Mouse (Mus musculus): ENCODE measurements around the gene Hoxc8. TPM values are rescaled to one million over a fixed set of nuclear protein-coding genes. Genes with fewer than 3 reads are reported as not detected.

The Hoxc8 gene
- polyA plus RNA-seq, 1 experiment, result 2.6 TPM

GRCm38 (mm10) chr15:102996548-102996947, 6.1 kb downstream of the Hoxc8 start:
- Histone ChIP-seq H3K27ac (ENCODE audit: control insufficient read depth, insufficient read depth, low read depth, low read length, poor library complexity) (no peak overlapping the region), H3K4me3 (replicated peaks; ENCODE audit: control insufficient read depth, low read depth, low read length) (no peak overlapping the region), H3K4me1 (ENCODE audit: control insufficient read depth, insufficient read depth, low read length) (no peaks in the 10 kb centered on the region)
- TF ChIP-seq POLR2A (IDR thresholded peaks at IDR 0.05; ENCODE audit: borderline replicate concordance, control insufficient read depth, low read depth, low read length), result no peak
- TF ChIP-seq CTCF (IDR thresholded peaks at IDR 0.05; ENCODE audit: control insufficient read depth, insufficient read depth, low read length), result no peak
- 3% methylated on average over 9 of the region's 9 CpGs for WGBS

- H3K27ac ChIP-seq (ENCODE audit: control insufficient read depth, insufficient read depth, low read depth, low read length, poor library complexity), result no peak overlapping the region
- 18% methylated on average over 3 of the region's 3 CpGs for WGBS
- H3K4me1 ChIP-seq (ENCODE audit: control insufficient read depth, insufficient read depth, low read length), result no peaks in the 10 kb centered on the region
- H3K4me3 ChIP-seq (replicated peaks; ENCODE audit: control insufficient read depth, low read depth, low read length), result no peak overlapping the region
- TF ChIP-seq CTCF (IDR thresholded peaks at IDR 0.05; ENCODE audit: control insufficient read depth, insufficient read depth, low read length) (no peak), POLR2A (IDR thresholded peaks at IDR 0.05; ENCODE audit: borderline replicate concordance, control insufficient read depth, low read depth, low read length) (no peak)
Observed at GRCm38 (mm10) chr15:102997431-102997830, 7.0 kb downstream of the Hoxc8 start.

GRCm38 (mm10) chr15:102997939-102998355, 7.5 kb downstream of the Hoxc8 start, which contains the start of gene Hoxc6:
Hoxc6 (plus strand) TSS chr15:102998257.
- no peaks in the 10 kb centered on the region for H3K4me1 ChIP-seq (ENCODE audit: control insufficient read depth, insufficient read depth, low read length)
- H3K4me3 ChIP-seq (replicated peaks; ENCODE audit: control insufficient read depth, low read depth, low read length), result no peak within 1 kb of the TSS
- H3K27ac ChIP-seq (ENCODE audit: control insufficient read depth, insufficient read depth, low read depth, low read length, poor library complexity), result no peak within 1 kb of the TSS
- TF ChIP-seq CTCF (IDR thresholded peaks at IDR 0.05; ENCODE audit: control insufficient read depth, insufficient read depth, low read length) (no peak), POLR2A (IDR thresholded peaks at IDR 0.05; ENCODE audit: borderline replicate concordance, control insufficient read depth, low read depth, low read length) (no peak)
- WGBS, result 6% methylated on average over 19 of the region's 19 CpGs

- Histone ChIP-seq H3K27ac (ENCODE audit: control insufficient read depth, insufficient read depth, low read depth, low read length, poor library complexity) (no peak overlapping the region), H3K4me1 (ENCODE audit: control insufficient read depth, insufficient read depth, low read length) (no peaks in the 10 kb centered on the region), H3K4me3 (replicated peaks; ENCODE audit: control insufficient read depth, low read depth, low read length) (no peak overlapping the region)
- TF ChIP-seq POLR2A (IDR thresholded peaks at IDR 0.05; ENCODE audit: borderline replicate concordance, control insufficient read depth, low read depth, low read length) (no peak), CTCF (IDR thresholded peaks at IDR 0.05; ENCODE audit: control insufficient read depth, insufficient read depth, low read length) (no peak)
- 2% methylated on average over 19 of the region's 19 CpGs for WGBS
Observed at GRCm38 (mm10) chr15:102998608-102999182, 8.3 kb downstream of the Hoxc8 start.

- TF ChIP-seq POLR2A (IDR thresholded peaks at IDR 0.05; ENCODE audit: borderline replicate concordance, control insufficient read depth, low read depth, low read length), result no peak
- no peak for TF ChIP-seq CTCF (IDR thresholded peaks at IDR 0.05; ENCODE audit: control insufficient read depth, insufficient read depth, low read length)
- H3K4me3 ChIP-seq (replicated peaks; ENCODE audit: control insufficient read depth, low read depth, low read length), result no peak overlapping the region
- 3% methylated on average over 33 of the region's 33 CpGs for WGBS
- no peaks in the 10 kb centered on the region for H3K4me1 ChIP-seq (ENCODE audit: control insufficient read depth, insufficient read depth, low read length)
- H3K27ac ChIP-seq (ENCODE audit: control insufficient read depth, insufficient read depth, low read depth, low read length, poor library complexity), result no peak overlapping the region
Observed at GRCm38 (mm10) chr15:102999183-102999831, 8.9 kb downstream of the Hoxc8 start.

- TF ChIP-seq POLR2A (IDR thresholded peaks at IDR 0.05; ENCODE audit: borderline replicate concordance, control insufficient read depth, low read depth, low read length), result no peak
- TF ChIP-seq CTCF (IDR thresholded peaks at IDR 0.05; ENCODE audit: control insufficient read depth, insufficient read depth, low read length), result no peak
- Histone ChIP-seq H3K4me1 (ENCODE audit: control insufficient read depth, insufficient read depth, low read length) (no peaks in the 10 kb centered on the region), H3K4me3 (replicated peaks; ENCODE audit: control insufficient read depth, low read depth, low read length) (no peak overlapping the region), H3K27ac (ENCODE audit: control insufficient read depth, insufficient read depth, low read depth, low read length, poor library complexity) (no peak overlapping the region)
- WGBS, result 24% methylated on average over 11 of the region's 11 CpGs
Observed at GRCm38 (mm10) chr15:102999955-103000354, 9.5 kb downstream of the Hoxc8 start.

- H3K4me3 ChIP-seq (replicated peaks; ENCODE audit: control insufficient read depth, low read depth, low read length), result no peak overlapping the region
- WGBS, result 24% methylated on average over 24 of the region's 24 CpGs
- peak overlapping the region; percentile 22; the same call in 1 of the 2 replicates for H3K27ac ChIP-seq (ENCODE audit: control insufficient read depth, insufficient read depth, low read depth, low read length, poor library complexity)
- H3K4me1 ChIP-seq (ENCODE audit: control insufficient read depth, insufficient read depth, low read length), result no peaks in the 10 kb centered on the region
- TF ChIP-seq CTCF (IDR thresholded peaks at IDR 0.05; ENCODE audit: control insufficient read depth, insufficient read depth, low read length), result no peak
Observed at GRCm38 (mm10) chr15:103000501-103000901, 10.1 kb downstream of the Hoxc8 start.

- no peak overlapping the region for H3K4me3 ChIP-seq (replicated peaks; ENCODE audit: control insufficient read depth, low read depth, low read length)
- TF ChIP-seq POLR2A (IDR thresholded peaks at IDR 0.05; ENCODE audit: borderline replicate concordance, control insufficient read depth, low read depth, low read length) (no peak), CTCF (IDR thresholded peaks at IDR 0.05; ENCODE audit: control insufficient read depth, insufficient read depth, low read length) (no peak)
- no peak overlapping the region for H3K27ac ChIP-seq (ENCODE audit: control insufficient read depth, insufficient read depth, low read depth, low read length, poor library complexity)
- H3K4me1 ChIP-seq (ENCODE audit: control insufficient read depth, insufficient read depth, low read length), result no peaks in the 10 kb centered on the region
- WGBS, result 57% methylated on average over 2 of the region's 2 CpGs
Observed at GRCm38 (mm10) chr15:103001370-103001769, 11.0 kb downstream of the Hoxc8 start.

All from bone marrow, adult 2 months (tissue).